Mouse (Mus musculus): ENCODE results near the gene Sox18.

DNA sequence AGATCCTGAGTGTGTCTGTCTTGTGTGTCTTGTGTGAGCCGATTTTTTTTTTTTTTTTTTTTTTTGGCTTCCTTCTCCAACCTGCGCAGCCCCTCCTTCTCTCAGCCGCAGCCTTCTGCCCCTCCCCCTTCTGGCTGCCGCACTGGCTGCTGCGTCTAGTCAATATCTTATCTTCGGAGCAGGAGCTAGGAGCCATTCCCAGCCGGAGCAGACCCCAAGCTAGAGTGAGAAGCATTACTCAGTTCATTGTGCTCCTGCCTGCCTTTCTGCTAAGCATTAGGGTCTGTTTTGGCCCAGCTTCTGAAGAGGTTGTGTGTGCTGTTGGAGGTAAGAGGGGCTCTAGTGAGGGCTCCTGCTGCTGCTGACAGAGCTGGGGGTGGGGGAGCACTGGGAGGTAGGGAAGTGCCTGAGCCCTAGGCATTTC, 43.5 kb upstream of the Sox18 start, which contains the start of gene Oprl1:
- TF ChIP-seq MAX (IDR thresholded peaks at IDR 0.05; ENCODE audit: low read length) = no peak
- TF ChIP-seq JUND (IDR thresholded peaks at IDR 0.05; ENCODE audit: low read depth, low read length) = no peak
- TF ChIP-seq TCF12 (IDR thresholded peaks at IDR 0.05; ENCODE audit: low read depth, low read length) = no peak
- TF ChIP-seq POLR2A (IDR thresholded peaks at IDR 0.05; ENCODE audit: control insufficient read depth in 1 of 2, insufficient read depth in 1 of 2, low read depth in 1 of 2, low read length in 2 of 2, poor library complexity in 1 of 2) = no peak
- no peak for TF ChIP-seq MXI1 (IDR thresholded peaks at IDR 0.05; ENCODE audit: low read depth, low read length)
- TF ChIP-seq USF2 (IDR thresholded peaks at IDR 0.05; ENCODE audit: borderline replicate concordance in 1 of 2, insufficient read depth in 1 of 2, low read depth in 1 of 2, low read length in 2 of 2) = no peak
- TF ChIP-seq USF1 (IDR thresholded peaks at IDR 0.05; ENCODE audit: low read depth, low read length) = no peak
- no peak for TF ChIP-seq NELFE (IDR thresholded peaks at IDR 0.05; ENCODE audit: low read depth, low read length)
- TF ChIP-seq CHD2 (IDR thresholded peaks at IDR 0.05; ENCODE audit: low read length) = no peak
- no peak for TF ChIP-seq TAL1 (IDR thresholded peaks at IDR 0.05; ENCODE audit: low read length)
- TF ChIP-seq GABPA (IDR thresholded peaks at IDR 0.05; ENCODE audit: low read depth, low read length) = no peak
